Mouse (Mus musculus): Measurements from ENCODE around the gene Frmd4a. TPM values are rescaled to one million over a fixed set of nuclear protein-coding genes. Genes with fewer than 3 reads are reported as not detected.
A peak's percentile ranks its signal among the peaks of the same experiment; 100 is the strongest.

Gene Frmd4a
- total and polyA plus RNA-seq, 2 experiments from 2014 or later = 40.7 to 55.8 TPM

DNA sequence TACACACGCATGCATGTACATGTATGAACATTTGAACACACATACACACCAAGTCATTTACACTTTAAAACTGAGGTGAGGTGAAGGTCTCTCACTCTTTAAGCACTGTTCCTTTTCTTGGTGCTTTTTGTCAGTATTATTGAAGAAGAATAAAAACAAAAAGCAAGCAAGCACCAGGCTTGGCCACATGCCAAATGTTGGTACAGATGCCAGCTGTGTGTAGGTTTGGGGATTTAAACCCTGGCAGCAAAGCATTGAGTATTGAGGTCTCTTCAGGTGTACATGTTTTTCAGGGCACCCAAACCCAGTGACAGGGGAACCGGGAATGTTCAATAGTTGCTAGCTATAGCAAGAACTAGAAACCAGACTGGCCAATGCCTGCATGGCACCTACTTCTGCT, 469.8 kb downstream of the Frmd4a start:
- 88% methylated on average over 2 of the region's 2 CpGs for WGBS
- Histone ChIP-seq H3K9ac (replicated peaks; ENCODE audit: low read length) (no peak overlapping the region), H3K4me2 (ENCODE audit: low read depth, low read length) (no peak overlapping the region), H3K9me3 (ENCODE audit: low read length) (no peaks in the 10 kb centered on the region), H3K27ac (no peak overlapping the region), H3K4me1 (ENCODE audit: insufficient read depth, low read length) (peaks cover 13% of the 10 kb centered on the region), H3K27me3 (ENCODE audit: insufficient read depth, low read length) (no peaks in the 10 kb centered on the region), H3K36me3 (ENCODE audit: insufficient read depth, low read length) (no peaks in the 10 kb centered on the region; the same call in 1 of the 2 replicates), H3K4me3 (ENCODE audit: low read length) (no peak overlapping the region)
- DNase-seq (ENCODE audit: low spot score) (no peak), ATAC-seq (no peak)
- TF ChIP-seq CTCF (IDR thresholded peaks at IDR 0.05; ENCODE audit: low read depth) = no peak

DNA sequence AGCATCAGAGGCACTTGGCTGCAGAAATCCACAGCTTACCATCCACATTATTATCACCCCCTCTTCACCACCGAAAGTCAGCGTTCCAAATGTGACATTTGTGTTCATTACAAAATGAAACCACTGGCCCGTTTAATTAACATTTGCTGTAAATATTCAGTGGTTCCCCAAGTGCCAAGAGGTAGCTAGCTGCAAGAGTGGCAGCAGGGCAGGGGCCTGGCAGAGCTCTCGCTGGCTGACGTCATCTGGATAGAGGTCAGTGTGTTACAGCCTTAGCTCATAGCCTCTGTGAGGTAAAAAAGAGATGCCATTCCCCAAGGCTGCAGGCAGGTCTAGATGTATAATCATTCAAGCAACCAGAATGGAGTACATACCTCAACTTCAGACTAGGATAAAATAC, 473.3 kb downstream of the Frmd4a start:
- no peak for TF ChIP-seq CTCF (IDR thresholded peaks at IDR 0.05; ENCODE audit: low read depth)
- 21% methylated on average over 5 of the region's 5 CpGs for WGBS
- H3K4me3 ChIP-seq (ENCODE audit: low read length) = no peak overlapping the region
- H3K4me1 ChIP-seq (ENCODE audit: insufficient read depth, low read length) = peaks cover 17% of the 10 kb centered on the region
- no peaks in the 10 kb centered on the region for H3K9me3 ChIP-seq (ENCODE audit: low read length)
- no peaks in the 10 kb centered on the region; the same call in 1 of the 2 replicates for H3K36me3 ChIP-seq (ENCODE audit: insufficient read depth, low read length)
- no peaks in the 10 kb centered on the region for H3K27me3 ChIP-seq (ENCODE audit: insufficient read depth, low read length)
- no peak overlapping the region for H3K4me2 ChIP-seq (ENCODE audit: low read depth, low read length)
- H3K27ac ChIP-seq = peak overlapping the region; percentile 29; the same call in 1 of the 2 replicates
- DNase-seq (ENCODE audit: low spot score) = peak; percentile 70
- no peak overlapping the region for H3K9ac ChIP-seq (replicated peaks; ENCODE audit: low read length)
- peak; percentile 66 for ATAC-seq

DNA sequence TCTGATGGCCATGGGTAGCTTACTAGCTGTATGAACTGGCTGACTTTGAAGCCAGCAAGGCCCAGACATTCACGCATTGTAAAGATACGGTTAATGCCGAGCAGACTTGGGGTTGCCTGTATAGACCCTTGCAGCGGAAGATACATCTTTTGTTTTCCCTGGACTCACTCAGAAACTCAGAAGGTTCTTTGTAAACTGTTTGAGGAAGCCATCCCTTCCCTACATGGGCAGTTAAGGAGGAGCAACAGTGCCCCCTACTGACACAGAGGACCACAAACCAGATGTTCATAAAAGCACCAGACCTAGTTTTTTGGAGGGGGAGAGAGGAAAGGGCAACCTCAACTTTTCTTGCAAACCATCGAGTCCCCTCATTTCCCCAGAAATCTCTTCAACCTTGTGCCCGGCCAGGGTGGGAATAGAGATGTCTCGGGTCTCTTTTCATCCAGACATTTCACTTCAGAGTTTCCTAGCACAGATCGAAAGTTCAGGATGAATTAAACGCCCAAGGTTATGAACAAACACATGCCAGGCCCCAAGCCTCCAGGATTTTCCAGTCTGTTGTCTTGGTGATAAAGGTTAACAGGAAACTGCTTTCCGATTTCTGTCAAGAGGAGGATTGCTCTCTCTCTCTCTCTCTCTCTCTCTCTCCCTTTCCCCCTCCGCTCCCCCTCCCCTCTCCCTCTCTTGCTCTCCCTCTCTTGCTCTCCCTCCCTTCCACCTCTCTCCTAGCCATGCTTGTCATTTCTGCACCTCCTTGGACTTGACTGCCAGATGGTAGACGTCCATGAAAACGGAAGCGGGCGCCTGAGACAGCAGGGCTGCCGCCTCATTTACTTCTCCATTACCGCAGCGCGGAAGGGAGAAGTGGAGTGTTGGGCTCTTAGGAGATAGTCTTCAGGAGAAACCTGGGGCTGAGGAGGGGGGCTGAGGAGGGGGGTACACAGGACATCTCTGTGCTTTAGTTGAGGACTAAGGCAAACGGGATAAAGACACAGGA, 475.3 kb downstream of the Frmd4a start:
- peak; percentile 86 for TF ChIP-seq CTCF (IDR thresholded peaks at IDR 0.05; ENCODE audit: low read depth)
- no peak overlapping the region for H3K4me2 ChIP-seq (ENCODE audit: low read depth, low read length)
- no peaks in the 10 kb centered on the region; the same call in 1 of the 2 replicates for H3K36me3 ChIP-seq (ENCODE audit: insufficient read depth, low read length)
- peaks cover 17% of the 10 kb centered on the region for H3K4me1 ChIP-seq (ENCODE audit: insufficient read depth, low read length)
- DNase-seq (ENCODE audit: low spot score) = peak; percentile 89
- no peak overlapping the region for H3K4me3 ChIP-seq (ENCODE audit: low read length)
- no peaks in the 10 kb centered on the region for H3K9me3 ChIP-seq (ENCODE audit: low read length)
- peak; percentile 54 for ATAC-seq
- H3K9ac ChIP-seq (replicated peaks; ENCODE audit: low read length) = no peak overlapping the region
- H3K27me3 ChIP-seq (ENCODE audit: insufficient read depth, low read length) = no peaks in the 10 kb centered on the region
- WGBS = 35% methylated on average over 20 of the region's 20 CpGs
- H3K27ac ChIP-seq = peak overlapping the region; percentile 29; the same call in 1 of the 2 replicates

- ATAC-seq (no peak), DNase-seq (ENCODE audit: low spot score) (no peak)
- TF ChIP-seq CTCF (IDR thresholded peaks at IDR 0.05; ENCODE audit: low read depth) = no peak
- H3K4me3 ChIP-seq (ENCODE audit: low read length) = no peak overlapping the region
- H3K36me3 ChIP-seq (ENCODE audit: insufficient read depth, low read length) = no peaks in the 10 kb centered on the region; the same call in 1 of the 2 replicates
- H3K27ac ChIP-seq = no peak overlapping the region
- no peaks in the 10 kb centered on the region for H3K27me3 ChIP-seq (ENCODE audit: insufficient read depth, low read length)
- WGBS = 55% methylated on average over 2 of the region's 2 CpGs
- H3K4me2 ChIP-seq (ENCODE audit: low read depth, low read length) = no peak overlapping the region
- H3K9ac ChIP-seq (replicated peaks; ENCODE audit: low read length) = no peak overlapping the region
- no peaks in the 10 kb centered on the region for H3K9me3 ChIP-seq (ENCODE audit: low read length)
- peaks cover 17% of the 10 kb centered on the region for H3K4me1 ChIP-seq (ENCODE audit: insufficient read depth, low read length)
Measured at GRCm38 (mm10) chr2:4494478-4494877, 477.0 kb downstream of the Frmd4a start.

DNA sequence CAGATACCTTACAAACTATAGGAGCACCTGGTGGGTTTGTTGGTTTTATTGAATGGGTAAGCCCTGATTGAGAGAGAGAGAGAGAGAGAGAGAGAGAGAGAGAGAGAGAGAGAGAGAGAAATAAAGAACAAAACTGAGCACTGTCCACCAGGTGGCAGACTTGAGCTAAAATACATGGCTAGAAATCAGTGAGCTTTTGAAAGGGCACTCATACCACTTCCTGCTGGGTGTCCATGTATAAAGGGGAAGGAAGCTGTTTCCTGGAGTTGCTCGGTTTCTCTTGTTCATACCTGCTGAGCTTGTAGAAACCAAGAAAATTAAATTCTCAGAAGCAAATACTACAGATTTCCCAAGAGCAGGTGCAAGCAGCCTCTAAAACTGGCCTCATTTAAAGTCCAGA, 481.7 kb downstream of the Frmd4a start:
- Histone ChIP-seq H3K9me3 (ENCODE audit: low read length) (no peaks in the 10 kb centered on the region), H3K4me1 (ENCODE audit: insufficient read depth, low read length) (no peaks in the 10 kb centered on the region), H3K27me3 (ENCODE audit: insufficient read depth, low read length) (no peaks in the 10 kb centered on the region), H3K9ac (replicated peaks; ENCODE audit: low read length) (no peak overlapping the region), H3K27ac (no peak overlapping the region), H3K4me2 (ENCODE audit: low read depth, low read length) (no peak overlapping the region), H3K4me3 (ENCODE audit: low read length) (no peak overlapping the region), H3K36me3 (ENCODE audit: insufficient read depth, low read length) (no peaks in the 10 kb centered on the region; the same call in 1 of the 2 replicates)
- DNase-seq (ENCODE audit: low spot score) = peak; percentile 90
- peak; percentile 44; the same call in 1 of the 2 replicates for ATAC-seq
- TF ChIP-seq CTCF (IDR thresholded peaks at IDR 0.05; ENCODE audit: low read depth) = peak; percentile 84
- WGBS = 4% methylated on average over 1 of the region's 1 CpGs

DNA sequence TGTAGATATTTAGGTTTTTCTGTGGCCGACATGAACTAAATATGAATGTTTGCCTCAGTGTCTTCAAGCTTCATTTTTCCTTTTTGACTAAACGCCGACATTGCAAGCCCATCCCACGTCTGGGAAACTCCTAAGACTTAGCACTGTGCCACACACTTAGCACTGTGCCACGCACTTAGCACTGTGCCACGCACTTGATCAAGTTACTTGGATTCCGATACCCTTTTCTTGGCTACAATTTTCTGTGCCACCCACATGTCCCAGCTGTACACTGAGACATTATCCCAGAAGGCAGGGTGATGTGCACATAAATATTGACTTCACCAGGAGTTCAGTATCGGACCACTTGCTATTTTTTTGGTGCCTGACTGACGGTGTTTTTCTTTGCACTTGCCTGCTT, 482.4 kb downstream of the Frmd4a start:
- no peaks in the 10 kb centered on the region; the same call in 1 of the 2 replicates for H3K36me3 ChIP-seq (ENCODE audit: insufficient read depth, low read length)
- H3K9me3 ChIP-seq (ENCODE audit: low read length) = no peaks in the 10 kb centered on the region
- no peak for TF ChIP-seq CTCF (IDR thresholded peaks at IDR 0.05; ENCODE audit: low read depth)
- ATAC-seq (no peak), DNase-seq (ENCODE audit: low spot score) (no peak)
- H3K4me1 ChIP-seq (ENCODE audit: insufficient read depth, low read length) = no peaks in the 10 kb centered on the region
- no peak overlapping the region for H3K4me3 ChIP-seq (ENCODE audit: low read length)
- 88% methylated on average over 9 of the region's 9 CpGs for WGBS
- H3K4me2 ChIP-seq (ENCODE audit: low read depth, low read length) = no peak overlapping the region
- no peaks in the 10 kb centered on the region for H3K27me3 ChIP-seq (ENCODE audit: insufficient read depth, low read length)
- H3K9ac ChIP-seq (replicated peaks; ENCODE audit: low read length) = no peak overlapping the region
- H3K27ac ChIP-seq = no peak overlapping the region

All from hindbrain, postnatal 0 days (tissue).